In the genomic region with DNA sequence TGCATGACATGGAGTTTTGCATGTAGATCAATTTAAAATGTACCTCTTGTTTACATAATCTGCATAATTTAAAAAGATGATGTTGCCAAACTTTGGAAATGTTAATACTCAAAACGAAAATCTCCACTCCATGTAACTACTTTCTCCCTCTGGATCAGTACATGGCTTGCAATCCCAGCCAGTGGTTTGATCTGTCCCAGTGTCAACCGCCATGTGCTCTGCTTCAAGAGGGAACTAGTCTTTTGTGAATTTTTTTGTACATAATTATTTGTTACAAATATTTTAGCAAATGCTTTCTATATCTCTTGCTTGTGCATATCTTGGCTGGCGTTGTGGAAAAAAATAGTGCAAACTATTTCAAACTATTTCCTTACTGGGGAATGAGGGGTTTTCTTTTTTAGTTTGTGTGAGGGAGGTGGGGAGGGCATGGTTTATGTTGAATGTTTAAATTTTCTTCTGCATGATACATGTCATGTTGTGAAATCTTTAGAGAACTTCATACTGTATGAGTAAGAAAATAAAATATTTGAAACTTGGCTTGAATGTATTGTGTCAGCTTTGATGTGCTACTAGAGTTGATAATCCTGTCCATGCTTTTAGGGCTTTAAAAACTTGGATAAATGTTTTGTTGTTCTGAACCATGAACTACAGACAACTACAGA, we compare ENCODE assay signal across 22 mouse cellular contexts.
"Had no signal": no experiment of that assay in that cellular context is flagged by ENCODE, and none has a peak within 500 bp of the region (broad histone marks: within the 10 kb centered on the region; RNA-seq: fewer than 3 reads in every experiment).

No protein-coding gene starts in this region.

- H3K9me3 ChIP-seq: liver, embryonic 13.5 days; liver, embryonic 15.5 days; megakaryocyte, embryonic 14.5 days; midbrain, embryonic 13.5 days; neural tube, embryonic 13.5 days; neural tube, embryonic 15.5 days had no signal

- H3K4me2 ChIP-seq: liver, embryonic 11.5 days; liver, embryonic 13.5 days; liver, embryonic 15.5 days; midbrain, embryonic 11.5 days; midbrain, embryonic 13.5 days; neural tube, embryonic 13.5 days; neural tube, embryonic 15.5 days had no signal

- DNase-seq: liver; liver, embryonic 13.5 days; liver, postnatal 0 days; lung, postnatal 10 days; retina, postnatal 1 day; right cerebral cortex, adult 18-20 months; right cerebral cortex, postnatal 25 days; right cerebral cortex, postnatal 4 days; spleen, adult 18-20 months; thymus, adult 18-20 months; thymus, postnatal 14 days; thymus, postnatal 36 days had no signal

- H3K9ac ChIP-seq: liver, embryonic 13.5 days; liver, embryonic 15.5 days; liver, postnatal 0 days; midbrain, embryonic 13.5 days; neural tube, embryonic 13.5 days; neural tube, embryonic 15.5 days had no signal

- H3K4me3 ChIP-seq: liver, embryonic 13.5 days; liver, embryonic 15.5 days; megakaryocyte, embryonic 14.5 days; midbrain, embryonic 13.5 days; myocyte; neural tube, embryonic 13.5 days; neural tube, embryonic 15.5 days had no signal

- H3K27me3 ChIP-seq: liver, embryonic 13.5 days; liver, embryonic 15.5 days; megakaryocyte, embryonic 14.5 days; midbrain, embryonic 13.5 days; neural tube, embryonic 13.5 days; neural tube, embryonic 15.5 days had no signal

- H3K4me1 ChIP-seq: liver, embryonic 13.5 days; liver, embryonic 15.5 days; midbrain, embryonic 13.5 days; neural tube, embryonic 13.5 days; neural tube, embryonic 15.5 days had no signal

- ATAC-seq: liver, postnatal 0 days; midbrain, embryonic 13.5 days; midbrain, embryonic 16.5 days had no signal

- H3K27ac ChIP-seq: liver, embryonic 13.5 days; liver, embryonic 15.5 days; macrophage; midbrain, embryonic 13.5 days; neural tube, embryonic 13.5 days; neural tube, embryonic 15.5 days had no signal
